In genomic region chr17:28904546-28905376, GRCm38 (mm10) we compare ENCODE assay signal across 9 mouse cellular contexts. TPM values are rescaled to one million over a fixed set of nuclear protein-coding genes. Genes with fewer than 3 reads are reported as not detected.
DNase-seq lines count a peak whose midpoint lies in the region; ATAC-seq and TF ChIP-seq lines count a peak whose summit lies in the region.
"Had no signal": no experiment of that assay in that cellular context is flagged by ENCODE, and none has a peak within 500 bp of the region (broad histone marks: within the 10 kb centered on the region; RNA-seq: fewer than 3 reads in every experiment).

No protein-coding gene starts in this region.

- peak; percentile 61 to 92 for DNase-seq in adrenal gland, adult (ENCODE audit: inconsistent age in 2 of 2, low spot score in 1 of 2)
- no peak for DNase-seq in adrenal gland, adult 8-10 months
- peak; percentile 80 for DNase-seq in heart, postnatal 4 days
- DNase-seq in left cerebral cortex, adult 11 months (ENCODE audit: low spot score): peak; percentile 59
- DNase-seq in mesoderm, embryonic 11.5 days (ENCODE audit: low read depth, low spot score): peak; percentile 70
- peak; percentile 57 to 73 for DNase-seq in right cerebral cortex, postnatal 36 days (ENCODE audit: low spot score in 2 of 2)

- no peaks in the 10 kb centered on the region; the same call in none of the 2 replicates for H3K4me1 ChIP-seq in bone marrow, adult 2 months (ENCODE audit: control insufficient read depth, insufficient read depth, low read length)
- peaks cover 20% of the 10 kb centered on the region for H3K4me1 ChIP-seq in embryonic facial prominence, embryonic 15.5 days

- H3K27me3 ChIP-seq in embryonic facial prominence, embryonic 15.5 days: 0 out of 2 replicates have a peak, but pooled peaks cover 6% of the 10 kb centered on the region

- TF ChIP-seq POLR2A in bone marrow, adult 2 months (IDR thresholded peaks at IDR 0.05; ENCODE audit: borderline replicate concordance, control insufficient read depth, low read depth, low read length): no peak

- no peak overlapping the region for H3K4me3 ChIP-seq in bone marrow, adult 2 months (replicated peaks; ENCODE audit: control insufficient read depth, low read depth, low read length)
- no peak overlapping the region for H3K4me3 ChIP-seq in embryonic facial prominence, embryonic 15.5 days (replicated peaks)

- ATAC-seq in embryonic facial prominence, embryonic 15.5 days (ENCODE audit: insufficient number of reproducible peaks, low FRiP score, low TSS enrichment, low read depth): 0 out of 2 replicates have a peak, but pooled peaks have one; percentile 13

- H3K9me3 ChIP-seq in embryonic facial prominence, embryonic 15.5 days (replicated peaks): no peaks in the 10 kb centered on the region

- WGBS in bone marrow, adult 2 months: 43% methylated on average over 23 of the region's 23 CpGs
- WGBS in embryonic facial prominence, embryonic 15.5 days: 25% methylated on average over 23 of the region's 23 CpGs

- H3K36me3 ChIP-seq in embryonic facial prominence, embryonic 15.5 days: no peaks in the 10 kb centered on the region

- TF ChIP-seq CTCF in bone marrow, adult 2 months (IDR thresholded peaks at IDR 0.05; ENCODE audit: control insufficient read depth, insufficient read depth, low read length): peak; percentile 91

- H3K4me2 ChIP-seq in embryonic facial prominence, embryonic 15.5 days (replicated peaks): no peak overlapping the region

- no peak overlapping the region for H3K27ac ChIP-seq in bone marrow, adult 2 months (ENCODE audit: control insufficient read depth, insufficient read depth, low read depth, low read length, poor library complexity)
- H3K27ac ChIP-seq in embryonic facial prominence, embryonic 15.5 days (replicated peaks): no peak overlapping the region
- H3K27ac ChIP-seq: macrophage had no signal

- no peak overlapping the region for H3K9ac ChIP-seq in embryonic facial prominence, embryonic 15.5 days

RNA-seq across cellular contexts. Expression of gene 4930539E08Rik, which starts 10.4 kb away (rescaled TPM):
- under 1 TPM in 1 of 4 experiments, not detected in 3; 0.05 TPM for total RNA-seq in adrenal gland, adult 8-10 months (2022)
- 0.29 TPM in 1 of 2 replicates, not detected in the other for polyA plus RNA-seq in bone marrow, adult 2 months (2011; ENCODE audit: insufficient read depth, insufficient read length, low replicate concordance, missing spikeins)
- 0.28 and 0.45 TPM in 2 replicates for polyA plus RNA-seq in embryonic facial prominence, embryonic 15.5 days (2015; fragmentation: Nextera tagmentation; extraction: Ambion mirVana)
- under 1 TPM in 1 of 2 experiments, not detected in 1; 0.12 TPM for total RNA-seq in heart, postnatal 4 days (2021)

RNA-seq across cellular contexts. Expression of gene Pxt1, which starts 38.9 kb away (rescaled TPM):
- not detected for total RNA-seq in adrenal gland, adult 8-10 months (2022)
- polyA plus RNA-seq in bone marrow, adult 2 months (2011; ENCODE audit: insufficient read depth, insufficient read length, low replicate concordance, missing spikeins): 1.3 TPM in 1 of 2 replicates, not detected in the other
- polyA plus RNA-seq in embryonic facial prominence, embryonic 15.5 days (2015; fragmentation: Nextera tagmentation; extraction: Ambion mirVana): 0.21 TPM in 1 of 2 replicates, not detected in the other
- total RNA-seq in heart, postnatal 4 days (2021): not detected
- polyA plus RNA-seq: macrophage had no signal

RNA-seq across cellular contexts. Expression of gene Pnpla1, which starts 46.5 kb away (rescaled TPM):
- total RNA-seq in adrenal gland, adult 8-10 months (2022): under 1 TPM in 2 of 4 experiments, not detected in 2; 0.12 to 0.18 TPM
- polyA plus RNA-seq in bone marrow, adult 2 months (2011; ENCODE audit: insufficient read depth, insufficient read length, low replicate concordance, missing spikeins): 0.67 TPM in 1 of 2 replicates, not detected in the other
- 6.7 and 7.9 TPM in 2 replicates for polyA plus RNA-seq in embryonic facial prominence, embryonic 15.5 days (2015; fragmentation: Nextera tagmentation; extraction: Ambion mirVana)
- under 1 TPM in 1 of 2 experiments, not detected in 1; 0.07 TPM for total RNA-seq in heart, postnatal 4 days (2021)
- polyA plus RNA-seq: macrophage had no signal

RNA-seq across cellular contexts. Expression of gene Kctd20, which starts 47.0 kb away (rescaled TPM):
- 10 to 100 TPM; 42.6 to 51.5 (median 45.9) TPM for total RNA-seq in adrenal gland, adult 8-10 months (2022)
- polyA plus RNA-seq in bone marrow, adult 2 months (2011; ENCODE audit: insufficient read depth, insufficient read length, low replicate concordance, missing spikeins): 50.2 and 81.5 TPM in 2 replicates
- polyA plus RNA-seq in embryonic facial prominence, embryonic 15.5 days (2015; fragmentation: Nextera tagmentation; extraction: Ambion mirVana): 88.2 and 90.9 TPM in 2 replicates
- total RNA-seq in heart, postnatal 4 days (2021): 10 to 100 TPM; 63.1 to 65.3 TPM
